Mouse (Mus musculus) B cell, adult (primary cell): ENCODE measurements around the gene Ctdsp1. TPM values are rescaled to one million over a fixed set of nuclear protein-coding genes. Genes with fewer than 3 reads are reported as not detected.

ENCODE experiments used
- total RNA-seq: library from RNA; stranded (reverse); gene quantifications from 4 replicates; pipeline ENCODE4 v1.2.4, GENCODE M21; 2023; ENCODE audit not compliant: inconsistent age

The Ctdsp1 gene
- total RNA-seq = 105 to 110 TPM (median 108 TPM) in 4 replicates

GRCm38 (mm10) chr1:74390924-74391748 is at the start of gene Ctdsp1:
TSS of gene Ctdsp1 (plus strand) at chr1:74391509.

GRCm38 (mm10) chr1:74361812-74362211 is 29.5 kb upstream of the Ctdsp1 start, which contains the start of gene Catip:
TSS of gene Catip (plus strand) at chr1:74362108.

GRCm38 (mm10) chr1:74374980-74375379 is 16.3 kb upstream of the Ctdsp1 start, which contains the start of gene Slc11a1:
TSS of gene Slc11a1 (plus strand) at chr1:74375195.

GRCm38 (mm10) chr1:74408589-74409504 is 17.5 kb downstream of the Ctdsp1 start, which contains the start of gene Vil1:
TSS of gene Vil1 (plus strand) at chr1:74409376.

Other genes with a start within 250 kb of the Ctdsp1 start
- gene Cxcr2, start 237.5 kb upstream of the Ctdsp1 start, total RNA-seq = 0.15 TPM in 1 of 4 replicates, not detected in the others
- gene Cxcr1, start 196.9 kb upstream of the Ctdsp1 start, total RNA-seq = not detected in 4 replicates
- 412 to 422 TPM (median 418 TPM) in 4 replicates for gene Arpc2, start 155.4 kb upstream of the Ctdsp1 start, total RNA-seq
- gene Gpbar1, start 113.0 kb upstream of the Ctdsp1 start, total RNA-seq = 1.2 to 2.0 TPM (median 1.5 TPM) in 4 replicates
- 110 to 122 TPM (median 111 TPM) in 4 replicates for gene Aamp, start 106.8 kb upstream of the Ctdsp1 start, total RNA-seq
- 17.8 to 25.0 TPM (median 21.2 TPM) in 4 replicates for gene Pnkd, start 106.6 kb upstream of the Ctdsp1 start, total RNA-seq
- 3.2 to 4.3 TPM (median 3.7 TPM) in 4 replicates for gene Tmbim1, start 85.9 kb upstream of the Ctdsp1 start, total RNA-seq
- not detected in 4 replicates for gene Catip, start 29.4 kb upstream of the Ctdsp1 start, total RNA-seq
- 4.9 to 8.1 TPM (median 5.6 TPM) in 4 replicates for gene Slc11a1, start 16.3 kb upstream of the Ctdsp1 start, total RNA-seq
- 0.32 to 0.54 TPM in 2 of 4 replicates, not detected in the others for gene Vil1, start 17.9 kb downstream of the Ctdsp1 start, total RNA-seq
- gene Cnot9, start 114.5 kb downstream of the Ctdsp1 start, total RNA-seq = 27.1 to 30.2 TPM (median 28.5 TPM) in 4 replicates
- gene Plcd4, start 151.4 kb downstream of the Ctdsp1 start, total RNA-seq = 0.64 to 0.81 TPM in 2 of 4 replicates, not detected in the others
- 29.9 to 43.8 TPM (median 37.0 TPM) in 4 replicates for gene Usp37, start 152.8 kb downstream of the Ctdsp1 start, total RNA-seq
- 43.3 to 47.0 TPM (median 45.1 TPM) in 4 replicates for gene Zfp142, start 196.7 kb downstream of the Ctdsp1 start, total RNA-seq
- 8.0 to 9.6 TPM (median 8.6 TPM) in 4 replicates for gene Bcs1l, start 196.8 kb downstream of the Ctdsp1 start, total RNA-seq
- 56.0 to 65.0 TPM (median 61.9 TPM) in 4 replicates for gene Rnf25, start 209.9 kb downstream of the Ctdsp1 start, total RNA-seq
- 0.39 to 1.3 TPM (median 1.3 TPM) in 3 of 4 replicates, not detected in the other for gene Stk36, start 209.9 kb downstream of the Ctdsp1 start, total RNA-seq